Mouse (Mus musculus) cerebellum, adult 11 months (tissue): ENCODE measurements around the gene Gnptg.

Experiments used
- DNase-seq: peaks from one replicate; pipeline ENCODE4 v3.0.0; 2022

The Gnptg gene

DNA sequence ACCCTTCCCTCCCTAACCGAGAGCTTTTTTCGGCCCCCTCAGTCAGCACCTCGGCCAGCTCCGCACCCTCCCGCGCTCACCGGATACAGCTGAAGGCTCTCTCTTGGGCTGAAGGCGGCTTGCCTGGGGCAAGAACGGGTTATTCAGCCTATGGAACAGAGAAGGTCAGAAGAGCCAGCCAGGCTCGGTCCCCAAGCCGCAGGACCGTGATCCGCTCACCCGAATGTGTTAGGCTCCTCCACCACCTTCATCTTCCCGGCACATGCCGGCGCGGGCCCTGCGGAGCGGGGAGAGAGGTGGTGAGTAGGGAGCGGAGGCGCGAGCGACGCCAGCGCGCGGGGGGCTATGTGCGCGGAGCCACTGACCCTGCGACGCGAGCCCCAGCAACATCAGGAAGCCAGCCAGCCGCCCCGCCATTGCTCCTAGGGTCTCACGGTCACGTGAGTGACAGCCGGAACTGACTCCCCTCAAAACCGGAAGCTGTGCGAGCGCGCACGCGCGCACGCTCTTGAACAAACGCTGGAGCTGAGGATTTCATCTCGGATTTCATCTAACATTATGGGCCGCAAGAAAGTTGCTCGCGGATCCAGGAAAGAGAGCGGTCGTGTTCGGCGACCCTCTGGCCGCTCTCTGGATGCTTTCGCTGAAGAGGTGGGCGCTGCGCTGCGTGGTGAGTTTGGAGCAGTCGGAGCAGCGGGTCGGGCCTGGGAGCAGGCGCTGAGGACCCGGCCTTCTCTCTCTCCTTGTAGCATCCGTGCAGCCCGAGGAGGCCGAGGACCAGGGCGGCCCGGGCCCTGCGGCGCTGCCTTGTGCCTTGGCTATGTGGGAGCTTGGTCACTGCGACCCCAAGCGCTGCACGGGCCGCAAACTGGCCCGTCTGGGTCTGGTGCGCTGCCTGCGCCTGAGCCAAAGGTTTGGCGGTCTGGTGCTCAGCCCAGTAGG is at the start of gene Gnptg, which contains the start of gene Tsr3:
TSS of gene Gnptg (minus strand) at position 430 of the 942 bp plus-strand sequence.
TSS of gene Tsr3 (plus strand) at position 476 of the 942 bp plus-strand sequence.
- peak; percentile 74 for DNase-seq

DNA sequence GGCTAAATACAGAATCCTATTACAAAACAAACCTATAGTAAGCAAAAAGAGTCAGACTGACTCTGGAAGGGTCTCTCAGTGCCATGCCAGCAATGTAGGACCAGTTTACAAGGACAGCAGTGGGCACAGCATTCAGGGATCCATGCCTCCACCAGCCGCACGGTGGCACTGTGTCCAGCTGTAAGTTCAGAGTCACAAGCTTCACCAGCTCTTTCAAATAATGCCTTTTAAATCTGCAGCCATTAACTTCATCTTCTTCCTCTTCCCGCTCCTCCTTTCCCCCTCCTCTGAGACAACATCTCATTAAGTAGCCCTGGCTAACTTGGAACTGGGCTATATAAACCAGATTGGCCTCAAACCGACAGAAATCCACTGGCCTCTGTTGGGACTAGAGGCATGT is 48.9 kb upstream of the Gnptg start:
- no peak for DNase-seq

DNA sequence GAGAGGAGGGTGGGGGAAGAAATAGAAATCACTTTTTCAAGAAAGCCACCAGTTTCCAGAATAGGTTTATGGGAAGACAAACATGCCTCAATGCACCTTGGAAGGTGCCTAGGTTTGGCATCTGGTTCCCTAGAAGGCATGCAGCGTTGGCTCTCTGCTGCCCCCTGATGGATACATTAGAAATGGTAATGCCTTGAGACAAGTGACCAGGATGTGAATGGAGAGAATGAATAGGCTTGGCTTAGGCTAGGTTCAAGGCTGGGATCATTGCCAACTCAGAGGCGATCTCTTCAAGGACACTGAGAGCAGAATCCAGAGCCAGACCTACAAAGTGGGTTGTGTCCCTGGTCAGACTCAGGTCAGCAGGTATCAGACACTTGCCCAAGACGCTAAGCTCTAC is 45.1 kb upstream of the Gnptg start:
- peak; percentile 74 for DNase-seq

DNA sequence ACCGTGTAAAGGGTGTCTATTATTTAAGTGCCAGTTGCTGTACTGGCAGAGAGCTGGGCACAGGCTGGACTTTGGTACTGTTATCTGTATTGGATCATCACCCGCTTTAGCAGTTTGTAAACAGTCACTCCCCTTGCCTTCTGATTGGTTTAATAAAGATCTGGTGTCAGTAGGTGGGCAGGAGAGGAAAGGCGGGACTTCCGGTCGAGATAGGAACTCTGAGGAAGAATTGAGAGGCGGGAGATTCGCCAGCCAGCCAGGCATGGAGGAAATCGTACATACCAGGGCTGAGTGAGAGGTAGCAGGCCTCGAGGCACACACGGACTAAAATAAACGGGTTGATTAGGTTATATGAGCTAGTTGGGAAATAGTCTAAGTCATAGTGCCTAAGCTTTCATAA is 42.2 kb upstream of the Gnptg start:
- DNase-seq, result no peak

DNA sequence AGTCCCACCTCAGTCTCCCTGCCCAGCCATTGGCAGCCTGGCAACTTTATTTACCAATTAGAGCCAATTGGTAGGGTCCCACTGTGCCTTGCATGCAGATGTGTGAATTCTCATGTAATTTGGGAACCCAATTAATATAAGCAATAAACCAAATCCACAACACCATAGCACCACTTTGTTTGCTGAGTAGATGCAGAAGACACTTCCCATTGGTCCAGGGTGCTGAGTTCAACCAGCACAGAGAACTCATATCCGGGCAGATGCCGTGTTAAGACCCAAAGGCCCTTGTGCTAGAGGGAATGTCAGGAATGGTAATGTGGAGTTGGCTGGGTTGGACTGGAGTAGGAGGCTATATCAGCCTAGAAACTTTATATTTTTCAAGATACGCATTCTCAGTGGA is 35.9 kb upstream of the Gnptg start:
- DNase-seq, result no peak

DNA sequence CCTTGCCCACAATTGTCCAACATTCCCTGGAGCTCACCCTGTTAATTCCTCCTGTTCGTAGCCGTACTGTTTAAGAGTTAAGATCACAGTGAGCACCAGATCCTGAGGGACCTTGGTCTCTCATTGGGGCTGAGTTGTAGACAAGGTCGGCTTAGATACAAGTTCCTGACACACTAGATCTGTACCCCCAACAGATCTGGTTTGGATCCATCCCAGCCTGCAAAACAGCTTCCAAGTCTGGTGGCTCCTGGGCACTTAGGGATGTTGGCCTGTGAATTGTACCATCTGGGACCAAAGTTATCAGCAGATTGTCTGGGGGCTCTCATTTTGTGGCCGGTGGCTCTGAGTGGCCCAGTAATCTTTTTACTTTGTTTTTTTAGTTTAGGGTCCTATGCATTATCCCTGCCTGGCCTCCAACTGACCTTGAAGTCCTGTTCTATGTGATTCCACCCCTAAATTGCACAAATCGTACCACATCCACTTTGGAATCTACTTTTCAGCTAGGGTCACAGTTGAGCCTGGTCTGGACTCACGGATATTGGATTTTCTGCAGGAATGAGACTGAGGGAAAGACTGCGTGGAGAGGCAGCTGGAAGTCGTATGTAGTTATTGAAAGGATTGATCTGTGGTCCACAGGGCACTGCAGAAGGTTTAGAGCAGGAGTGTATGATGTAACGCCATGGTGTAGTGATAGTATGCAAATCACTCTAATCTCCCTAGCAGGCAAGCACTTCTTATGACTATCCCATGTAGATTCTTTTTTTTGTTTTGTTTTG is 34.8 kb upstream of the Gnptg start, which contains the start of gene Ube2i:
TSS of gene Ube2i (minus strand) at position 52 of the 776 bp plus-strand sequence.
- no peak for DNase-seq

DNA sequence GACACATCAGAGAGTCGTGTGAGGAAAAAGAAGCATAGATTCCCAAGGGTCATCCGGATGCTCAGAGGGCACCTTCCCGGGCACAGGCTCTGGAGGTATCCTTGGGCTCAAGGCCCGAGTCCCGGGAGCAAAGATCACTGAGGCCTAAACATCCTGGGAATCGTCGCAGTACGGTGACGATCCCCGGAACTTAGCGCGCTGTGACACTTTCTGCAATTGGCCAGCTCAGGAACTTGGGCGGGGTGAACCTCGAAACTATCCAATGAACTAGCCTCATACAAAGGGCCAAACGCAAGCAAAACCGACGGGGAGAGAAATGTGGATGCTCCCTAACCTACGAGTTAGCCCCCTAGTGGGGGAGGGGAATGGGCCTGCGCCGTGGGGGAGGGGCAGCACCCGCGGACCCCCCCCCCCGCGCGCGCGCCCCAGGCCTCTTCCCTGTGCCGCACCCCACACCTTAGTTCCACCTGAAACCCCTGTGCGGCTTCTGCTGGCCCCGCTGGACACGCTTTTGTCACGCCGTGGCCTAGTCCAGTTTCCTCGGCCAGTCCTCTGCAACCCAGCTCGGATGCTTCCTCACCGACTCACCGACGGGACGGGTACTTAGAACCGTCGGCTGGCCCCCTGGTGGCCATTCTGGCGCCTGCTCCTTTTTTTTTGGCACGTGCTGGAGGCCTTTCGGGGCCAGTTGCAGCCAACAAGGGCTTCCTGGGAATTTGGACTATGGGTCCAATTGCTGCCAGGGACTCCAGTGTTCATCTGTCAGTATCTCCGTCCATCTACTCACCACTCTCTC is 34.0 kb upstream of the Gnptg start:
- DNase-seq, result peak; percentile 95

DNA sequence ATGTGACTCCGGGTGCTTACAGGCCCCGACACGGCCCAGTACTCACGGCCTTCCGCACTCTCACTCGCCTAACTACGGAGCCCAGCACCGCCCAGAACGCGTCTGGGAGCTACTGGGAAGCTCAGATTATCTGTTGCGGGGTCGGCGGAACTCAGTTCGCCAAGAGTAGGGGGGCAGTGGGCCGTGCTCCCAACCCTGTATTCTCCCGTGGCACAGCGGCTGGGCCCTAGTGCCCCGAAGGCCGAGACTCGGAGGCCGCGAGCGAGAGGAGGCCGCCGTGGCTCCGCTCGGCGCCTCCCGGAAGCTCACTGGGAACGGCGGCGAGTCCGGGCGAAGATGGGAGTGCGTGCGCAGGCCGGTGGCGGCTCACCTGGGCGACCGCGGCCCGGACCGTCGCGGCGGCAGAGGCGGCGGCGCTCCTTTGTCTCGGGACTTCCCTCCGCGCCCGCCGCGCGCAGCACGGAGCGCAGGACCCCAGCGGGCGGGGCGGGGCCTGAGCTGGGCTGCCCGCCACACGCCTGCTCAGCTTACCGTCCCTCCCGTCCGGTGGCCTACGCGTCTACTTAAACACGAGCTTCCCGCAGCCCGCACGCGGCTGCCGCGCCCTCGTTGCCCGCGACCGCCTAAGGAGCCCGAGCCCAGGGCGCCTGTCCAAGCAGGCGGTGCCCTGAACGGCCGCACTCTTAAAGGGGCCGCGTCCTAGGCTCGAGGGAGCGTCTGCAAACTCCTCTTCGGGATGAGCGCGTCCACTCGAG is 33.2 kb upstream of the Gnptg start:
- DNase-seq, result peak; percentile 91

DNA sequence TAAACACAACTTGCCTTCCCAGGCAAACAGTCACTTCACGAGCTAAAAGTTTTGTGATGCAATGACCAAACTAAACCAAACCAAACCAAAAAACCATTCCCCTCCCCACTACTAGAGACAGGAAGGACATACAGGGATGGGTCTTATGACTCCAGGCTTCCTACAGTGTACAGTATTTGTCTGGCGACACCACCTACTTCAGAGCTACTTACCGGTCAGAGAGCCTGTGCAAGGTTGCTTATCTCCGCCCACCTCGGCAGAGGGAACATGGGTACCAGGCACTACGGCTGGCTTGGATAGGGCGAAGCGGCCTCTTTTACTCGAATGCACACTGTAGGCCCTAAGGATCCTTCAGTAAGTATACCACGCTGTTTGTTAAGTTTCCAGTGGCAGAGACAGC is 32.4 kb upstream of the Gnptg start:
- no peak for DNase-seq

DNA sequence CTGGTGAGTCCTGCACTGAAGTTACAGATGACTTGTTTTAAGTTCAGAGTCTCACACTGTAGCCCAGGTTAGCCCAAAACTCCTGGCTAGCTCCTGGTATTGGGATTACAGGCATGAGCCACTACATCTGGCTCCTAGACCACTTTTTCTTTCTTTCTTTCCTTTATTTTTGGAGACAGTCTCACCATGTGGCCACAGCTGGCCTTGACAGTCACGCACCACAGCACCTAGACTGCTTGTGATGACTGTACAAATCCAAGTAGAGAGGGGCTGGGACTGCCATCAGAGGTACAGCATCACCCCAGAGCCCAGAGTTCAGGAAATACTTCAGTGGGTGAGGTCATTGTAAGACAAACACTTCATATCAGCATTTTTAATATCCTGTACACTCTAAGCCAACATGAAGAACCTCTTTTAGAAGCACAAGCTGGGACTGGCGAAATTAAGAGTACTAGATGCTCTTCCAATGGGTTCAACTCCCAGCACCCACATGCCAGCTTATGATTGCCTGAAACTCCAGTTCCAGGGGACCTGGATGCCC is 30.9 kb upstream of the Gnptg start:
- no peak for DNase-seq

DNA sequence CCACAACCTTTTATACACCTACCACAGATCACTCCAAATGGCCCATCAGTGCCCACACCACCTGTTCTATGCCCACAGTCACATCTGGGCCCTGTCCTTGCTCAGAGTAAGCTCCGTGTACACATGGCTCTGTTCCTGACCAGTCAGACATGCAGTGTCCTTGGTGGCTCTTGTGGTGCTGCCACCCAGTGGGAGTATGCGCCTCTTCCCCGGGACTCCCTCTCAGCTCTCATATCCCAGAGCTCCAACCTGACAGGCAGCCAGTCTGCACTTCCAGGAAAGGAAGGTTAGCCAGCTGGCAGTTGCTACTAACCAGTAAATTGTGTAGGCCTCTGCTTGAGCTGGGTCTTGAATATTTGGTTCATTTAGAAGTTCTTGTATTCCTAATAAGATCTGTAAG is 24.5 kb upstream of the Gnptg start:
- no peak for DNase-seq

DNA sequence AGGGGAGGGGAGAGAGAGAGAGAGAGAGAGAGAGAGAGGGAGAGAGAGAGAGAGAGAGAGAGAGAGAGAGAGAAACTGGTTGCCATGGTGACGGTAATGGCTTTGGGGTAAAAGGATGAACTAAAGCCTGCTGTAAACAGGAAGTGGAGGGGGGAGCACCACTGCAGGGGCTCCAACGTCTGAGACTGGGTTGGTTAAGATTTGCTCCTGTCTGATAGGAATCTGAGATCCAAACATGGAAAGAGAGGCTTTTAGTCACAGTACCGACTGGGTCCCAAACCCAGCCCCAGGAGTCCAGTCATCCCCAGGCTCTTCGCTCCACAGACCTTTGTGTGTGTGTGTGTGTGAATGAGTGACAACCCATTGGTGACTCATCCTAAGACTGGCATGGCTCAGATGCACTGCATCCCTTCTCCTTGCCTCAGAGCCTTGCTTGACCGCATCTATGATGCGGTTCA is 17.9 kb upstream of the Gnptg start:
- no peak for DNase-seq

DNA sequence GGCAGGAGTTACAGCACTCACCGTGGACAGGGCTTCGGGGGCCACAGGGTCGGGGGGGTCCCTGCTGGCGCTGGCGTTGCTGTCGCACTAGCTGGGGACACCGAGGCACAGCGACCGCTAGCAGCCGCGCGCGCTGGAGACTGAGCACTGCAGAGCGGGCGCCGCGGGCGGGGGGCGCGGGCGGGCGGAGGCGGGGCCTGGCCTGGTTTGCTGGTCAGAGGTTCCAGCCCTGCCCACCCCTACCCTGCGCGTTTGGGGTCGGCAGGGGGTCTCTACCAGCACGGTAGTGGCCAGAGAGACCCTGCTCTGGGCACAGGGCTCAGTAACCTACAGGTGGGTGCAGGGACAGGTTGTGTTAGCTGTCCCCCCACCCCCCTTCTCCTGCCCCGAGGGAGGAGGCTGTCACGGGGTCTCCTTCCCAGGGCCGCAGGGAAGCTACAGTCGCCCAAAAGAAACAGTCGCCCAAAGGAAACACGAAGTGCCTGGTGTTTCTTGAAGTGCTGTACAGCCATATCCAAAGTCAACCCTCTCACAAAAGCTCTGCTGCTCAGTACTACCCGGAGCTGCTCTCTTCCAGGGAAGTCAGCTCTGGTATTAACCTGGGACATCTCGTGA is 16.3 kb upstream of the Gnptg start, which contains the start of gene Baiap3:
TSS of gene Baiap3 (minus strand) at position 225 of the 615 bp plus-strand sequence.
- no peak for DNase-seq

DNA sequence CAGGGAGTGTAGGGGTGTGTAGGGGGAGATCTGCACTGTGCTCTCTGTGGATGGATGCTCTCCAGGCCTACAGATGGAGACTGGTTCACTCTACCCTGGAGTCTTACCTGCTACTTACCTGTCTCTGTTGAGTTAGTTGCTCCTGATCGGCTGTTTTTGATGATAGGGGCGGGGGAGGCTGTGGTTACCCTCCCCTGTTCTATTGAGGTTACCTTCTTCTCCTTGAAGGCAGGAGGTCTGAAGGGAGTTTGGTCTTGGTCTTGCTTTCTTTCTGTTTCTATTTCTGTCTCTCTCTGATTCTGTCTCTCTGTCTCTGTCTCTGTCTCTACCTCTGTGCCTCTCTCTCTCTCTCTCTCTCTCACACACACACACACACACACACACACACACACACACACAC is 15.2 kb upstream of the Gnptg start:
- DNase-seq, result no peak

DNA sequence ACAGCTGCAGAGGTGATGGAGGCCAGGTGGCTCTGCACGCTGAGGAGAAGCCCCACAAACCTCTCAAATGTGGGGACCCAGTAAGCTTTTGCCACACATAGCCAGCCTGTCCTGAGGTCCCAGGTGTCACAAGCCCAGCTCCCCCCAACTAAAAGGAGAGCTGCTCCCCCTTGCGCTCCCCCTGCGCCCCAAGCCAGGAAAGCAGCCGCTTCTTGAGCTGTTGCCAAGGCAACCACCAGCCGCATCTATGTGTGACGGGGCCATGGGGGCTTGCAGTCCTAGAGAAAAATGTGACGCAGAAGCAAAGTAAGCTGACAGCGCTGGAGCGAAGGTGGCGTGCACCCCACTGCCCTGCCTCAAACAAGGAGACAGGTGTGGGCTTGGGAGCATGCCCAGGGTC is 13.8 kb upstream of the Gnptg start:
- no peak for DNase-seq

DNA sequence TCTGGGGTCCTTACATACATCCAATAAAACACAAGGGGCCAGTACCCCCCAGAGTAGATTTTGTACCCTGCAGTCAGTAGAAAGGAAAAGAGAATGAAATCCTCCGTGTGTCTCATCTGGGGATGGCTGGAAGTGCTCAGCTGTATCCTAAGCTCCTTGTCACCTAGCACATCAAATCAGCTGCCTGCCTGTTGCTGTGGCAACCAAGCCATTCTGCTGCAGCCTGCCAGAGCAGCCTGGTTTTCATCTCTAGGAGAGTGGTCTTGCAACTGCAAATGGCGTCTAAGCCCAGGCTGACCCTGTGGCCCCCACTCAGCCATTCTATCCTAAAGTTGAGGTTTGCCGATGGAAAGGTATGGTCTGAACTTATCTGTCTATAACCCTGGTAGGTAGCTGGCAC is 12.7 kb upstream of the Gnptg start:
- no peak for DNase-seq

DNA sequence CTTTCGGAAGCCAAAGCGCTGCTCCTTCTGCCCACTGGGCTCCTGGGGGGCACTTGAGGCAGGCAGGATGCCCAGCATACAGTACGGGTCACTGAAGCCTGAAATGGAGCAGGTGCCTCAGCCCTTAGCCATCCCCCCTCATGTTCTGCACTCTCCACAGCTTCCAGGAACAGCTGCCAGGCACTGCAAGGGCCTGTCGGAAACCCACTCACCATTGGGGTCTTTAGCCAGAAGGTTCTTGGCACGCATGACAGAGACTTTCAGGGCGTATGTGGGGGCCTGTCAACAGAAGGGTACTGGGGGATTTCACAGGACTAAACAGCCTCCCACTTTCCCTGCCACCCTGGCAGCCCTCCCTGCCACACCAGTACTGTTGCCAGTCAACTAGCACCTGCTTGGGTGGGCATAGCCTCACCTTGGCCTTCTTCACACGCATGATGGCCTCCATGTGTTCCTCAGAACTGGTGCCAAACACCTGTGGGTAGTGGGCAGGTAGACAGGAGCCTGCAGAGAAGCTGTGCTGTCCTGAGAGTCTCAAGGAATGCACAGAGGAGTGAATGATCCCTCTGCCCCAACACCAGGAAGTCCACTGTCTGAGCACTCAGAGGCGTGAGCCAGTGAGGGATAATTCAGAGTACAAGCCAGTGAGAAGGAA is 10.4 kb upstream of the Gnptg start:
- no peak for DNase-seq

DNA sequence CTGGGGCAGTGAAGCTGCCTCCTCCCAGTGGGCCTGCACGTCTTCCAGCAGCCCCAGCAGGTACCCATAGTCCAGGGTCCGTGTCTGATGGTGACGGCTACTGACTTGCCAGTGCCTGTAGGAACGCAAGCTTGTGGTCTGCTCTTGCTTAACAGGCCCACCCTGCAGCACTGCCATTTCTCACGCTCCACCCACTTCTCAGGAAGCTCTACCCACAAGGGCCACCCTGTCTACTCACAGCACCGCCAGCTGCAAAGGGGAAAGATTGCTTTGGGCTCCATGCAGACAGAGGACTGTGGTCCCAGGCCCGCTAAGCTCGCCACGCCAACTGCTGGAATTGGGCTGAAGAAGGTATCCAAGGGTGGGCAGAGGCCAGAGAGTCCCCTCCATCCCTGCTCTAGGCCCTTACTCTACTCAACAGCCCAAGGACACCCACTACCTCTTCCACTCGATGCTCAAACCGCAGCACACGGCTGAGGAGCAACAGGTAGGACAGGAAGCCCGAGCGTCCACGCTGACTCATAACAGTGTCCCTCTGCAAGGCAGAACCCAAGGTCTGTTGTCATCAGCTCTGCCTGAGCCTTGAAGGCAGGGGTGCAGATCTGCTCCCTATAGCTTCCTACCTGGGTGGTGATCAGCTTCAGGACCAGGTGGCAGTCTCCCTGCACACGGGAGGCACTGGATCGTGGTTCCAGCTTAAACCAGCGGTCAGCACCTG is 8.3 kb upstream of the Gnptg start:
- no peak for DNase-seq

DNA sequence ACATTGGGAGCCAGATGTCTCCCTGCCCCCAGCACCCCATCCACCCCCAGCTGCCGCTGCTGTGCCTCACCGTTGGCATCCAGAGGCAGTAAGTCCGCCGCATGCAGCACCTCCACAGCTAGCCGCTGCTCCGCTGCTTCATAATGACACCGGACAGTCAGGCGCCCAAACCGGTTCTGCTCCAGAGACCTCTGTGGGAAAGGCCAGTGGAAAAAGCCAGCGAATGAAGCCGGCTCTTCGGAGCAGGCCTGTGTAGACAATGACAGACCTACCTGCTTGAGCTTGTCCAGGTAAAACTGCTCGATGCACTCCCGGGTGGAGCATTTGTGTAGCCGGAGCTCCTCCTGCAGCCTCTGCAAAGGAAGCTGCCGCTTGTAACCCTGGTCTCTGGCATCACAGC is 4.3 kb upstream of the Gnptg start:
- no peak for DNase-seq
